Mouse (Mus musculus): ENCODE data around the gene Sned1. TPM values are rescaled to one million over a fixed set of nuclear protein-coding genes. Genes with fewer than 3 reads are reported as not detected.
A peak's percentile ranks its signal among the peaks of the same experiment; 100 is the strongest.

Sned1 gene
- polyA plus RNA-seq, 1 experiment from 2014 or later: 10.9 TPM

DNA sequence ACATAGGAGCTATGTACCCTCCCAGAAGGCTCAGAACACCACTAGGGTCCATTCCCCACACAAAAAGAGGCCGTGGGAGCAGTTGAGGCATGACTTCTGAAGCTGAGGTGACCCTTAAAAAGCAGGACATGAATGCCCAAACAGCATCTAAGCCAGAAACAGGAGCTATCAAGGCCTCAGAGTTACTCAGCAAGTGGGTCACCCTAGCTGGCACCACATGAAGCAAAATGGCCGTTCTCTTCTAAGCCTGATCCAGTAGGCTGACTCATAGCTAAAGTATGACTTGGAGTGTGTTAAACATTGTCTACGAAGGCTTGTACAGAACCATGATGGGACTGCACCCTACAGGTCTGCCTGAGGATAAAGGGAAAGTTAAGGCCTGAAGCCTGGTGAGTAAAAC lies 90.8 kb downstream of the Sned1 start:
- H3K4me3 ChIP-seq (replicated peaks; ENCODE audit: low read length): no peak overlapping the region
- ATAC-seq (ENCODE audit: low FRiP score): no peak
- no peaks in the 10 kb centered on the region for H3K27me3 ChIP-seq (ENCODE audit: control insufficient read depth, insufficient read depth, low read length)
- H3K27ac ChIP-seq: no peak overlapping the region
- H3K4me2 ChIP-seq (replicated peaks): no peak overlapping the region
- DNase-seq (ENCODE audit: low spot score): no peak
- no peak overlapping the region for H3K9ac ChIP-seq
- H3K4me1 ChIP-seq (replicated peaks; ENCODE audit: control insufficient read depth, insufficient read depth, low read length): no peaks in the 10 kb centered on the region
- WGBS: 97% methylated on average over 3 of the region's 3 CpGs
- H3K36me3 ChIP-seq (replicated peaks; ENCODE audit: control insufficient read depth, insufficient read depth): peaks cover 41% of the 10 kb centered on the region
- no peaks in the 10 kb centered on the region for H3K9me3 ChIP-seq (ENCODE audit: control insufficient read depth, low read length)

DNA sequence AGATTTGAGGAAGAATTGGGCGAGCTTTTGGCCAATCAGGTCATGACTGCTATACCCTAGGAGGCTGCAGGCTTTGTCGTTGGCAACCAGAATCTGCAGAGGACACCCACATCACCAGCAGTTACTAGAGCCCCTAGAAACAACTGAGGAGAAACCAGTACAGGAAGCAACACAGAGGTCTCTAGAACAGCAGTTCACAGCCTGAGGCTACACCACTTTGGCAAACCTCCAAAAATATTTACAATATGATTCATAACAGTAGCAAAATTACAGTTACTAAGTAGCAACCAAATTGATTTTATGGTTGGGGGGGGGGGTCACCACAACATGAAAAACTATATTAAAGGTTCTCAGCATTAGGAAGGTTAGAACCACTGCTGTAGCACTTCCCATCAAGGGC lies 99.0 kb downstream of the Sned1 start:
- ATAC-seq (ENCODE audit: low FRiP score): no peak
- no peak overlapping the region for H3K4me3 ChIP-seq (replicated peaks; ENCODE audit: low read length)
- 77% methylated on average over 2 of the region's 2 CpGs for WGBS
- no peaks in the 10 kb centered on the region for H3K27me3 ChIP-seq (ENCODE audit: control insufficient read depth, insufficient read depth, low read length)
- no peak overlapping the region for H3K9ac ChIP-seq
- no peak overlapping the region for H3K27ac ChIP-seq
- peaks cover 24% of the 10 kb centered on the region for H3K36me3 ChIP-seq (replicated peaks; ENCODE audit: control insufficient read depth, insufficient read depth)
- no peaks in the 10 kb centered on the region for H3K4me1 ChIP-seq (replicated peaks; ENCODE audit: control insufficient read depth, insufficient read depth, low read length)
- H3K9me3 ChIP-seq (ENCODE audit: control insufficient read depth, low read length): no peaks in the 10 kb centered on the region
- DNase-seq (ENCODE audit: low spot score): no peak
- H3K4me2 ChIP-seq (replicated peaks): no peak overlapping the region

DNA sequence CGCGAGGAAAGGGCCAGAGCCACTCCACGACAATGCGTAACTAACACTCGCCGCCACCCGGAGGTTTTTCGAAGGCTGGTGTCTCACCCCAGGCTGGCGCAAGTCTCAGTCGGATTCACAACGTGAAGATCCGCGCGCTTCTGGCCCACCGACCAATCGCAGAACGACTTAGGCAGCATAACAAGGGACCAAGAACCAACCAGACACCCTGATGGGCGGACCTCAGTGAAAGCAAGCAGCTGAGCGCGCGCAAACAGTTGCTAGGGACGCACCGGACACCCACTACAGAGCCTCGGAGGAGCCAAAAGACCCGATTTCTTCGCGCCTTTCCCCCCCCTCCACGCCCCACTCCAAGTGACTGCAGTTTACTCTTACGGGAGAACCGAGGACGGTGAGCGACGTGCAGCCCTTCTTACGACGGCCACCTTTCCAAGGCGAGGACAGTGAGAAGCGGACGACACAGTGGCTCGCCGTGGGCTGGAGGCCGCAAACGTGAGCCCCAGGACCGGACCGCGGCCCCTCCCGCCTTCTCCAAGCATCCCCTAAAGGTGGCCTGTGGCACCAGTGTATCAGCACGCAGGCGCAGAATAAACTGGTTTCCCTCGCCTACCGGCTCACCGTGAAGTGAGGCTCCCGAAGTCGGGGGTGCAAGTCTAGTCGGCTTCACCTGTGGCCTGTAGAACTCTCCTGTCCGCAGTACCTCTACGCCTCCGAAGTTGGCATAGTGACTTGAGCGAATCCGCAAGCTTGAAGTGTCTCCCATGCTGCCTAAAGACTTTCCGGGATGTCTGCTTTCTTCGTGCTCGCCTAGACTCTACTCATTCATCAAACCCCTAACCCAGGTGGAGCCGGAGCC lies 107.2 kb downstream of the Sned1 start, which contains the start of the genes Ppp1r7 and Pask:
Gene Ppp1r7 (plus strand): TSS at position 207 of the 856 bp plus-strand sequence.
Gene Pask (minus strand): TSS at position 835 of the 856 bp plus-strand sequence.
- Histone ChIP-seq H3K4me1 (replicated peaks; ENCODE audit: control insufficient read depth, insufficient read depth, low read length) (peaks cover 10% of the 10 kb centered on the region), H3K27ac (peak within 1 kb of the TSS; percentile 79), H3K27me3 (ENCODE audit: control insufficient read depth, insufficient read depth, low read length) (no peaks in the 10 kb centered on the region), H3K4me3 (replicated peaks; ENCODE audit: low read length) (peak within 1 kb of the TSS; percentile 66), H3K4me2 (replicated peaks) (peak within 1 kb of the TSS; percentile 98), H3K9me3 (ENCODE audit: control insufficient read depth, low read length) (no peaks in the 10 kb centered on the region), H3K36me3 (replicated peaks; ENCODE audit: control insufficient read depth, insufficient read depth) (peaks cover 16% of the 10 kb centered on the region), H3K9ac (peak within 1 kb of the TSS; percentile 74)
- DNase-seq (ENCODE audit: low spot score) (peak; percentile 98), ATAC-seq (ENCODE audit: low FRiP score) (peak; percentile 93)
- WGBS: under 1% methylated on average over 63 of the region's 63 CpGs

DNA sequence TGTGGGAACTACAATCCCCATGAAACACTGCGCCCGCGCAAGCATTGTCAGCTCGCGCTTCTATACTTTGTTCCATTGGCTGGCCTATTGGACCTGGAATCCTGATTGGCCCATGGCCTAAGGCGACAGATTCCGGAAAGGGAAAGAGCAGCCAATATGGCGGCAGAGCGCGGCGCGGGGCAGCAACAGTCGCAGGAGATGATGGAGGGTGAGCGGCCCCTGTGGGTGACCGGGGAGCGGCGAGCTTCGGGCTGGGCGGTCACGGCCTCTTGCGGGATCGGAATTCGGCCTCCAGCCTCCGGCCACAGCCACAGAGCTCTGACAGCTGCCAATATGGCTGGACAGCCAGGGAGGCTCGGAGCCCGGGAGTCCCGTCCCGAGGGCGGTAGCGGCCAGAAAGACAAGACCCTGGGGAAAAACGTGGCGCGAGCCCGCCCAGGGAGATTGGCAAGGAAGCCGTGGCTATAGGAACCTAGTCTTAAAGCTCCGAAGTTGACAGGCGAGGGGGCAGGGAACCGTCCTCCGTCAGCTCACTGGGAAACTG lies 107.9 kb downstream of the Sned1 start:
- DNase-seq (ENCODE audit: low spot score) (peak; percentile 96), ATAC-seq (ENCODE audit: low FRiP score) (peak; percentile 98)
- under 1% methylated on average over 39 of the region's 39 CpGs for WGBS
- Histone ChIP-seq H3K27me3 (ENCODE audit: control insufficient read depth, insufficient read depth, low read length) (no peaks in the 10 kb centered on the region), H3K4me1 (replicated peaks; ENCODE audit: control insufficient read depth, insufficient read depth, low read length) (peaks cover 10% of the 10 kb centered on the region), H3K9ac (peak overlapping the region; percentile 74), H3K4me3 (replicated peaks; ENCODE audit: low read length) (peak overlapping the region; percentile 66), H3K27ac (peak overlapping the region; percentile 79), H3K4me2 (replicated peaks) (peak overlapping the region; percentile 98), H3K9me3 (ENCODE audit: control insufficient read depth, low read length) (no peaks in the 10 kb centered on the region), H3K36me3 (replicated peaks; ENCODE audit: control insufficient read depth, insufficient read depth) (peaks cover 23% of the 10 kb centered on the region)

DNA sequence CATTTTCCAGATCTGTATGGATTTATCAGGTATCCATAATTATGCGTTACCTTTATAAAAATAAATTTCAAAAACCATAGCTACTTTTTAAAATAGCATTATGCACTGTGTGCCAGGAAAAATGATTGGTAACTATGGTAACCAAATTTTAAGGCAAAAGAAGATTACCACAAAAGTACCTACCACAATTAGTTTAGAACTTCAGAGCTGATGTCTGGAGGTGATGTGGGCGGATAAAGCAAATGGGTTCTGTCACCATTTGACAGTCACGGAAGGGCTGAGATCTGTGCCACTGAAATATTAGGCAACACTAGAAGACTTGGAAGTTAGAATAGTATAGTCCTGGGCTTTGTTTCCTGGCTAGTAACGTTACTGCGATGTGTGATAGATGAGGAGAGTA lies 111.5 kb downstream of the Sned1 start:
- DNase-seq (ENCODE audit: low spot score) (no peak), ATAC-seq (ENCODE audit: low FRiP score) (no peak)
- Histone ChIP-seq H3K27ac (no peak overlapping the region), H3K4me2 (replicated peaks) (no peak overlapping the region), H3K9me3 (ENCODE audit: control insufficient read depth, low read length) (no peaks in the 10 kb centered on the region), H3K9ac (no peak overlapping the region), H3K36me3 (replicated peaks; ENCODE audit: control insufficient read depth, insufficient read depth) (peaks cover 51% of the 10 kb centered on the region), H3K4me3 (replicated peaks; ENCODE audit: low read length) (no peak overlapping the region), H3K4me1 (replicated peaks; ENCODE audit: control insufficient read depth, insufficient read depth, low read length) (peaks cover 10% of the 10 kb centered on the region), H3K27me3 (ENCODE audit: control insufficient read depth, insufficient read depth, low read length) (no peaks in the 10 kb centered on the region)
- 94% methylated on average over 5 of the region's 5 CpGs for WGBS

DNA sequence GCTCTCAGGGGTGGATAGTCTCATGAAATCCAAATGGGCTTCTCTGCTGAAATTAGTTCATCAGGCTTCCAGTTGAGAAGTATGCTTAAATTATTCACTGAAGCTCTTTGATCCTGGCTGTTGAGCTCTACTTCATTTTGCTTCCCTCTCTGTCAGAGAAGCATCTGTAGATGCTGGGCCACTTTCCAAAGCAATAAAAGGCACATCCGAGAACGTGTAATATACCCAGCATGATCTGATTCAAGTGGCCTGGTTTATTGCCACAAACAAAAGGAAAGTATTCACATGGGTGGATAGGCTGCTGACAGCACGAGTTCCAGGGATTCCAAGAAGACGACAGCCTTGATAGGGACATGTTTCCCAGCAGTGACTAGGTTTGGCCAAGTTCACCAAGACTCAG lies 114.1 kb downstream of the Sned1 start:
- H3K4me3 ChIP-seq (replicated peaks; ENCODE audit: low read length): no peak overlapping the region
- peaks cover 1% of the 10 kb centered on the region; the same call in 1 of the 2 replicates for H3K4me1 ChIP-seq (replicated peaks; ENCODE audit: control insufficient read depth, insufficient read depth, low read length)
- H3K27me3 ChIP-seq (ENCODE audit: control insufficient read depth, insufficient read depth, low read length): no peaks in the 10 kb centered on the region
- peaks cover 77% of the 10 kb centered on the region for H3K36me3 ChIP-seq (replicated peaks; ENCODE audit: control insufficient read depth, insufficient read depth)
- no peak for ATAC-seq (ENCODE audit: low FRiP score)
- DNase-seq (ENCODE audit: low spot score): no peak
- H3K9ac ChIP-seq: no peak overlapping the region
- WGBS: 63% methylated on average over 4 of the region's 4 CpGs
- H3K9me3 ChIP-seq (ENCODE audit: control insufficient read depth, low read length): no peaks in the 10 kb centered on the region
- no peak overlapping the region for H3K4me2 ChIP-seq (replicated peaks)
- H3K27ac ChIP-seq: no peak overlapping the region

Small RNA genes lying within 50 kb of the gene (microRNA-seq; reads per million reads assigned to microRNA genes)
- gene Mir6901 (0.65 reads per million), gene Mir6902 (0.65 reads per million)

Other genes starting within 250 kb of the Sned1 start
- not detected in 2 replicates for gene Aqp12, start 229.5 kb upstream of the Sned1 start, polyA plus RNA-seq (2014; fragmentation: Nextera tagmentation; extraction: Ambion mirVana)
- gene Kif1a, start 133.9 kb upstream of the Sned1 start, polyA plus RNA-seq (2014; fragmentation: Nextera tagmentation; extraction: Ambion mirVana): 395 and 421 TPM in 2 replicates
- gene Agxt, start 100.6 kb upstream of the Sned1 start, polyA plus RNA-seq (2014; fragmentation: Nextera tagmentation; extraction: Ambion mirVana): not detected in 2 replicates
- 0.26 and 0.33 TPM in 2 replicates for gene 2310007B03Rik, start 74.9 kb upstream of the Sned1 start, polyA plus RNA-seq (2014; fragmentation: Nextera tagmentation; extraction: Ambion mirVana)
- gene Crocc2, start 67.1 kb upstream of the Sned1 start, polyA plus RNA-seq (2014; fragmentation: Nextera tagmentation; extraction: Ambion mirVana): 0.22 and 0.50 TPM in 2 replicates
- gene Mterf4, start 70.1 kb downstream of the Sned1 start, polyA plus RNA-seq (2014; fragmentation: Nextera tagmentation; extraction: Ambion mirVana): 26.9 and 29.8 TPM in 2 replicates
- 53.3 and 59.0 TPM in 2 replicates for gene Ppp1r7, start 107.0 kb downstream of the Sned1 start, polyA plus RNA-seq (2014; fragmentation: Nextera tagmentation; extraction: Ambion mirVana)
- 4.1 and 4.9 TPM in 2 replicates for gene Pask, start 107.6 kb downstream of the Sned1 start, polyA plus RNA-seq (2014; fragmentation: Nextera tagmentation; extraction: Ambion mirVana)
- 0.66 and 1.3 TPM in 2 replicates for gene Ano7, start 138.1 kb downstream of the Sned1 start, polyA plus RNA-seq (2014; fragmentation: Nextera tagmentation; extraction: Ambion mirVana)
- 65.1 and 80.2 TPM in 2 replicates for gene Hdlbp, start 243.0 kb downstream of the Sned1 start, polyA plus RNA-seq (2014; fragmentation: Nextera tagmentation; extraction: Ambion mirVana)

Data from hindbrain, embryonic 14.5 days (tissue).